Mouse (Mus musculus) forebrain, embryonic 13.5 days (tissue): ENCODE results near the gene Fzd1. TPM values are rescaled to one million over a fixed set of nuclear protein-coding genes. Genes with fewer than 3 reads are reported as not detected.

Experiments
- ATAC-seq: fragments of 200-750 bp; cut with Nextera tagmentation; 2 replicates; pipeline ENCODE4 v1.8.0; 2017
- H3K27ac ChIP-seq: fragments of 300-500 bp; sonication (generic); 2 replicates; pipeline ENCODE4 v1.5.1; 2015; ENCODE audit warnings: inconsistent platforms, mild to moderate bottlenecking, moderate library complexity
- H3K27me3 ChIP-seq: fragments of 300-500 bp; sonication (generic); 2 replicates; pipeline ENCODE4 v1.6.1; 2015; ENCODE audit warnings: mild to moderate bottlenecking, inconsistent platforms
- H3K36me3 ChIP-seq: fragments of 300-500 bp; sonication (generic); 2 replicates; pipeline ENCODE4 v1.6.1; 2015; ENCODE audit warnings: mild to moderate bottlenecking, inconsistent platforms; ENCODE audit not compliant: poor library complexity, severe bottlenecking
- H3K4me1 ChIP-seq: fragments of 300-500 bp; sonication (generic); 2 replicates; pipeline ENCODE4 v1.6.1; 2015; ENCODE audit warnings: inconsistent platforms
- H3K4me2 ChIP-seq: fragments of 300-500 bp; sonication (generic); 2 replicates; pipeline ENCODE4 v1.6.1; 2015; ENCODE audit warnings: inconsistent platforms, mild to moderate bottlenecking, moderate library complexity
- H3K4me3 ChIP-seq: fragments of 300-500 bp; sonication (generic); 2 replicates; pipeline ENCODE4 v1.5.1; 2015; ENCODE audit warnings: mild to moderate bottlenecking, inconsistent platforms
- H3K9ac ChIP-seq: fragments of 300-500 bp; sonication (generic); 2 replicates; pipeline ENCODE4 v1.6.1; 2015; ENCODE audit warnings: mild to moderate bottlenecking, inconsistent platforms
- H3K9me3 ChIP-seq: fragments of 300-500 bp; sonication (generic); replicated peaks from 2 replicates; pipeline ENCODE4 v1.6.1; 2016; ENCODE audit warnings: inconsistent platforms
- whole genome bisulfite sequencing: fragments of 180-500 bp; shearing (Covaris S2); methylation state at CpG from one replicate; pipeline ENCODE4 v1.1.7; 2015; 5-methylcytosine and 5-hydroxymethylcytosine counted together
- polyA plus RNA-seq: library from polyadenylated mRNA; unstranded; fragments of >200 nt; fragmentation: Nextera tagmentation; extraction: Ambion mirVana; gene quantifications from 2 replicates; pipeline ENCODE4 v1.2.1, GENCODE M21; 2015

The Fzd1 gene
- polyA plus RNA-seq, 1 experiment from 2014 or later, result 17.0 TPM

DNA sequence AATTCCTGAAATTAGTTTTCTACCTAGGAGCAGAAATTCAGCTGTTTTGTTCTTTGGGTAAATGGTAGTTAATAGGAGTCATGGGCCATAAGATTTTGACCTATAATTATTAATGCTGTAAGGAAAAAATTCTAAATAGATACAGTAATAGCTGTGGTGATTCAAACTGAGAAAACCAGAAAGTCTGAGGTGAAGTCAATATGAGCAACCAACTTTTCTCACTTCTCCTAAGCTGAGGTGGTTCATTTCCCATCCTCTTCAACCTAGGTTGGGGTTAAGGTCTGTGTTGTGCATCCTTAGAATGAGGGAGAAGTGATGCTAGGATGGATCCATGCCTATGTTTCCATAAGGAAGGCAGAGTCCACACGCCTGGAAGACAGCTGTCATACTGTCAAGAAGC is 12.8 kb upstream of the Fzd1 start:
- no peak overlapping the region for H3K4me3 ChIP-seq
- WGBS, result 94% methylated on average over 1 of the region's 1 CpGs
- H3K27ac ChIP-seq, result no peak overlapping the region
- no peaks in the 10 kb centered on the region for H3K27me3 ChIP-seq
- H3K9me3 ChIP-seq, result no peaks in the 10 kb centered on the region
- peaks cover 13% of the 10 kb centered on the region for H3K4me1 ChIP-seq
- no peak for ATAC-seq
- H3K4me2 ChIP-seq, result no peak overlapping the region
- no peak overlapping the region for H3K9ac ChIP-seq
- H3K36me3 ChIP-seq, result no peaks in the 10 kb centered on the region

DNA sequence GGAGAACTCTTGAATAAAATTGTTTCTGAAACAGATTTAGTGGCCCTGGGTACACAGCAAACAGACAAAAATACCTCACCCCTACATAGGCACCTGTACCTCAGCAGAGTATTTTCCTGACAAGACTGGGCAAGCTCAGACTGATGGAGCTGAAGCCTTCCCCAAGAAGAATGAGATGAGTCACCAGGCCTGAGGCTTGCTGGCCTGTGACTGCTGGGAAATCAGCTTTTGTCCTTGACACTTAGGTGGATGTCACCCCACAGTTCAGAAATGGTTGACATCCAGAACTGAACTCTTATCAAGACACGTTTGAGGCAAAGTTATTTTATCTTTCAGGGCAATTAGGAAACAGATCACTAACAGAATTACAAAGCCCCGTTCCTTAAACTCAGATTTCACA is 10.1 kb upstream of the Fzd1 start:
- Histone ChIP-seq H3K4me2 (no peak overlapping the region), H3K4me1 (no peaks in the 10 kb centered on the region), H3K27me3 (no peaks in the 10 kb centered on the region), H3K9ac (no peak overlapping the region), H3K27ac (no peak overlapping the region), H3K4me3 (no peak overlapping the region), H3K9me3 (no peaks in the 10 kb centered on the region), H3K36me3 (no peaks in the 10 kb centered on the region)
- ATAC-seq, result no peak
- WGBS, result 81% methylated on average over 2 of the region's 2 CpGs

DNA sequence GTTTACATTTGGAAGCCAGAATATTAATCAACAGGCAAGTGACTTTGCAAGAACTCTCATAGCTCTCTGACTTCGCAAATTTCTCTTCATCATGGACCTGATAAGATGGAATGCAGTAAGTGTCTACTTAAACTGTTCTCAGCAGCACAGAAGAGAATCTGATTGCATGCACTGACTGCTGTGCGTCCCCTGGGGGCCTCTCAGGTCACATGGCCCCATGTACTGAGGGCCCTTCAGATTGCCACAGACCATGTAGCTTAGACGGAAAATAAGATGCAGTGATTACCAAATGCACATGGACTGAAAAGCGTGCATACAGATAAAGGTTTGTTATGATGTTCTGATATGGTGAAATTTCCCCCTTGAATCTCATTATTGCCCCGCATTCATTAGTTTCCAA is 8.9 kb upstream of the Fzd1 start:
- WGBS, result 88% methylated on average over 5 of the region's 5 CpGs
- Histone ChIP-seq H3K36me3 (no peaks in the 10 kb centered on the region), H3K27ac (no peak overlapping the region), H3K27me3 (no peaks in the 10 kb centered on the region), H3K4me2 (no peak overlapping the region), H3K4me1 (no peaks in the 10 kb centered on the region), H3K4me3 (no peak overlapping the region), H3K9ac (no peak overlapping the region), H3K9me3 (no peaks in the 10 kb centered on the region)
- ATAC-seq, result no peak

DNA sequence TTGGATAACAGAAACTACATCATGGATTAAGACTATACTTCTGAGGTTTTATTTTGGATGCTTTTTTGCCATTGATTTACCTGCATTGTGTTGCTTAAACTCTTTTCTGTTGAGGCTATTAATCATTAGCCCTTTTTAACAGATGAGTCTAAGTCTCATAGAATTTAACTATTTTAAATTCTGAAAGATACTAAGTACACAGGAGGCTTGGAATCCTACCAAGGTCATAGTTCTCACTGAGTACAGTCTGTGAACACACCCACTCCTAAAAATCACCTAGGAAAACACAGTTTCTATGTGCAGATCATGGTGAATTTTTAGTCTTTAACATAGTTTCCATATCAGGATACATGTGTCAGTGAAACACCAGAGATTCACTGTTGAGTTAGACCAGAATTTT is 4.1 kb upstream of the Fzd1 start:
- no peak for ATAC-seq
- Histone ChIP-seq H3K27me3 (no peaks in the 10 kb centered on the region), H3K4me1 (peaks cover 4% of the 10 kb centered on the region; the same call in 1 of the 2 replicates), H3K27ac (no peak overlapping the region), H3K4me3 (no peak overlapping the region), H3K9ac (no peak overlapping the region), H3K4me2 (no peak overlapping the region), H3K9me3 (no peaks in the 10 kb centered on the region), H3K36me3 (no peaks in the 10 kb centered on the region)

DNA sequence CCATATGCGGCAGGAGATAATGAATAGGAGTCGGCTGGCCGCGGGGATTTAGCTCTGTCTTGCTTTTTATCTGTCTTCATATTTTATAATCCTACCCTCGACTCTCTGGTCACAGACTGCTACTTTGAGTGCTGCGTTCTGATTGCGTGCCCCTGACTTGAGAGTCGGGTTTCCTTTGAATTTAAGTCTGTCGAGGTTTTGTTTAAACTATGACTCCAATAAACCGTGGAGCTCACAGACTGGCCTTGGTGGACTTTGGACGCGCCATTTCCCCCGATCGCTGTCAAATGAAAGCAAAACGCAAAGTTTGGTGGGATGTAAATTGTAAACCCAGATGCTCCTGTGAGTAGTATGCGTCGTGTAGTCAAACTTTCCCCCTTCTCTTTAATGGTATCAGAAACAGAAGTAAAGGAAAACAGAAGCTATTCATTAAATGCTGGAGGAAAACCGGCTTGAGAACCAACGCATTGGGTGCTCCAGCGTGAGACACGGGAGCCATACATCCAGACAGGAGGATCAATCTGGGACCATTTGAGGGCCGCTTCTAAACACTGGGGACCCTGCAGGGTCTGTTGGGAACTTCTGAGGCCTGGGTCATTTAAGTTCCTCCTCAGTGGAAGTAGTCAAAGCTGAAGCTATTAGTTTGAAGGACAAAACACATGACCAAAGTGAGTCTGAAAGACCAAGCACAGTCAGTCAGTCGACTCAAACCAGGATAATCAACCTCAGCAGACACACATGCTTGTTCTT is 671 bp upstream of the Fzd1 start:
- H3K27me3 ChIP-seq, result no peaks in the 10 kb centered on the region
- peak overlapping the region; percentile 94 for H3K4me2 ChIP-seq
- H3K36me3 ChIP-seq, result no peaks in the 10 kb centered on the region
- peak overlapping the region; percentile 95 for H3K9ac ChIP-seq
- peaks cover 31% of the 10 kb centered on the region for H3K4me1 ChIP-seq
- ATAC-seq, result no peak
- H3K27ac ChIP-seq, result peak overlapping the region; percentile 95
- H3K9me3 ChIP-seq, result no peaks in the 10 kb centered on the region
- under 1% methylated on average over 23 of the region's 23 CpGs for WGBS
- peak overlapping the region; percentile 92 for H3K4me3 ChIP-seq

DNA sequence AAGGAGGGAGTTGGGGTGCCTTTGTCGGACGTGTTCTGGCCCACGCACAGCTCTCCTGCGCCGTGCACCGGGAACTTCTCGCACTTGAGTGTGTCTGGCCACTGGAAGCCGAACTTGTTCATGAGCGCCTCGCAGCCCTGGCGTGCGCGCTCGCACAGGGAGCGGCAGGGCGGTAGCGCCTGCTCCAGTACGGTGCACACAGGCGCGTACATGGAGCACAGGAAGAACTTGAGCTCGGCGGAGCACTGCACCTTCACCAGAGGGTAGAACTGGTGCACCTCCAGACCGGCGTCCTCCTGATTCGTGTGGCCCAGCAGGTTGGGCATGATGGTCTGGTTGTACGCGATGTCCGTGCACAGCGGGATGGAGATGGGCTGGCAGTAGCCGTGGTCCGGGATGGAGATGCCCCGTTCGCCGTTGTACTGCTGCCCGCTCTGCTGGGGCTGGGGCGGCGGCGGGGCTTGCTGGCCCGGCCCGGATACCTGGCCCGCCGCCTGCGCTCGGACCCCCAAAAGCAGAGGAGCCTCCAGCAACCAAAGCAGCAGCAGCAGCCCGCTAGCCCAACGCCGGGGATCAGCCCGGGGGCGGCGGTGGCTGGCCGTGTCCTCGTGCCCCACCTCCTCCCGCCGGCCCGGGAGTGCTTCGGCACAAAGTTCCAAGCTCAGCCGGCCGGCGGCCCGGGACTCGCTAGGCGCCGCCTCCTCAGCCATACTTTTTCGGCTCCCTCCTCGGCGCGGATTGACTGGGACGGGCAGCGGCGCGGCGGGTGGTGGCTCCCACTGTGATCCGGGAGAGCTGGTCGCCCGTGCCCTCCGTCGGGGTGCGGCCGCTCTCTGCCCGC is 744 bp downstream of the Fzd1 start:
- Histone ChIP-seq H3K36me3 (no peaks in the 10 kb centered on the region), H3K4me2 (peak overlapping the region; percentile 94), H3K4me3 (peak overlapping the region; percentile 92), H3K9me3 (no peaks in the 10 kb centered on the region), H3K9ac (peak overlapping the region; percentile 95), H3K27ac (peak overlapping the region; percentile 95), H3K4me1 (peaks cover 36% of the 10 kb centered on the region), H3K27me3 (no peaks in the 10 kb centered on the region)
- peak; percentile 50 for ATAC-seq
- 0% methylated on average over 53 of the region's 80 CpGs for WGBS

DNA sequence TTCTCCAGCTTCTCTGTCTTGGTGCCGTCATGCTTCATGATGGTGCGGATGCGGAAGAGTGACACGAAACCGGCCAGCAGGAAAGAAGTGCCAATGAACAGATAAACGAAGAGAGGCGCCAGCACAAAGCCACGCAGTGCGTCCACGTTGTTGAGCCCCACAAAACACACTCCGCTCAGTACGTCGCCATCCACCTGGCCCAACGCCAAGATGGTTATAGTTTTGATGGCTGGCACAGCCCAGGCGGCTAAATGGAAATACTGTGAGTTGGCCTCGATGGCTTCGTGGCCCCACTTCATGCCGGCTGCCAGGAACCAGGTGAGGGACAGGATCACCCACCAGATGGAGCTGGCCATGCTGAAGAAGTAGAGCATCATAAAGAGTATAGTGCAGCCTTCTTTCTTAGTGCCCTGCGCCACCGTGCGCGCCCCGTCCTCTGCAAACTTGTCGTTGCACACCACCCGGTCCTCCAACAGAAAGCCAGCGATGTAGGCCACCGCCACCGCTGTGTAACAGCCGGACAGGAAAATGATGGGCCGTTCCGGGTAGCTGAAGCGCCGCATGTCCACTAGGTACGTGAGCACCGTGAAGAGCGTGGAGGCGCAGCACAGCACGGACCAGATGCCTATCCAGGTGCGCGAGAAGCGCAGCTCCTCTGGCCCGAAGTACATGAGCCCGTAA is 1.7 kb downstream of the Fzd1 start:
- Histone ChIP-seq H3K4me2 (peak overlapping the region; percentile 94), H3K9me3 (no peaks in the 10 kb centered on the region), H3K4me3 (peak overlapping the region; percentile 92), H3K4me1 (peaks cover 37% of the 10 kb centered on the region), H3K27me3 (no peaks in the 10 kb centered on the region), H3K9ac (peak overlapping the region; percentile 95), H3K36me3 (no peaks in the 10 kb centered on the region), H3K27ac (peak overlapping the region; percentile 95)
- ATAC-seq, result peak; percentile 6; the same call in 1 of the 2 replicates
- WGBS, result 1% methylated on average over 43 of the region's 43 CpGs

DNA sequence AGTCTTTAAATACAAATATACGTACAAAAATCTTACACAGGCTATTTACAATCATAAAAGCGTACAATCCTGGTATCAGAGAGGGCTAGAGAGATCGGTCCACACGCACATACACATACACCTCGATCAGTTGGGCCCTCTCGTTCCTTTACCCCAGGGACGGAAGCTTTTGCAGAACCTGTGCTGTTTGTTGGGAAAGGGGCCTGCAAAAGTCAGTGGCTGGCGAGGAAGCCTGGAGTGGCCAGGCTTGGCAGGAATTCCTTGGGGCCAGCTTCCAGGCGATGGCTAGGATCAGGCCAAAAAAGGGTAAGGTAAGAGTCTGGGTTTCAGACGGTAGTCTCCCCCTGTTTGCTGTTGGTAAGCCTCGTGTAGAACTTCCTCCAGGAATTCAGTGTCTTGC is 2.5 kb downstream of the Fzd1 start:
- Histone ChIP-seq H3K36me3 (no peaks in the 10 kb centered on the region), H3K9me3 (no peaks in the 10 kb centered on the region), H3K9ac (peak overlapping the region; percentile 95), H3K27me3 (no peaks in the 10 kb centered on the region), H3K4me1 (peaks cover 37% of the 10 kb centered on the region), H3K4me3 (peak overlapping the region; percentile 92), H3K27ac (peak overlapping the region; percentile 95; the same call in 1 of the 2 replicates), H3K4me2 (peak overlapping the region; percentile 94)
- no peak for ATAC-seq
- 22% methylated on average over 11 of the region's 11 CpGs for WGBS

DNA sequence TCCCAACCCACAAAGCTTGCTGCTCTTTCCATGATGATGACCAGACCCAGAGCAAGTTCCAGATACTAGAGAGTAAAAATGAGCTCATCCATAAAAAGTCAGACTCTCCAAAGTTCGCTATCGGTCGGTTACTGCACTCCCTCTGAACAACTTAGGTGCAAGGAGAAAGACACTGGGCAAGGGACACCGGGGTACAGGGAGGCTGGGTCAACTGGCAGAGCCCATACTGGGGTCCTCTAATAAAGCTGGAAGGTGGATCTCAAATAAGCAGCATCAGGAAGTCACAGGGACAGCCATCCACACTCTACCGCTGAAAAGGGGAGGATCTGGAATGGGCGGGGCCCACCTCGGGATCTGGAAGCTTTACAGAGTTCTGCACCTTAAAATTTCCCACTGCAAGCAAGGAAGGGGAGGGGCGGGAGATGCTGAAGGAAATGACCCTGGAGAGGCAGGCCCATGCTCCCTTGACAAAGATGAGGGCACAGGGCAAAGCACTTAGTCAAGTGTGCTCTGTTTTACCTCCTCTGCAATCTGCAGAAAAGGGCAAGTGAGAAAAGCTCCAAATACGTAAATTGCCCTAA is 3.0 kb downstream of the Fzd1 start:
- Histone ChIP-seq H3K27me3 (no peaks in the 10 kb centered on the region), H3K9me3 (no peaks in the 10 kb centered on the region), H3K4me1 (peaks cover 37% of the 10 kb centered on the region), H3K4me2 (peak overlapping the region; percentile 94), H3K4me3 (peak overlapping the region; percentile 92), H3K27ac (no peak overlapping the region), H3K36me3 (no peaks in the 10 kb centered on the region), H3K9ac (peak overlapping the region; percentile 95)
- ATAC-seq, result no peak
- WGBS, result 24% methylated on average over 9 of the region's 9 CpGs

DNA sequence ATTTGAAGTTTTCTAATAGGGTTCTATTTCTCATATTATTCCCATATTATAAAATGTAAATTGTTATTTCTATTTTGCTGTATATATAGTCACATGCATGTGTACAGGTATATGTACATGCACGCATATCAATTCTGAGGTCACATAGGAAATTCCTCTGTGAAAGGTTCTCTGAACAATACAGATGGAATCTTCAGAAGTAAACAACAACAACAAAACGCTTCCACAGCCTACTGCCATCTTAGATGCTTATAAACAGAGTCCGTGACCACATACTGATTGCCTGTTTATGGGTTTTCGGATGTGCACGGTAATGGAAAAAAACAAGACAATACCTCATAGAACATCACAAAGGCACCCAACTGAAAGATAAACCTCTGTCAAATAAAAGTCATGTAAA is 4.7 kb downstream of the Fzd1 start:
- Histone ChIP-seq H3K4me3 (peak overlapping the region; percentile 12), H3K9ac (no peak overlapping the region), H3K27me3 (no peaks in the 10 kb centered on the region), H3K4me2 (peak overlapping the region; percentile 45), H3K36me3 (no peaks in the 10 kb centered on the region), H3K9me3 (no peaks in the 10 kb centered on the region), H3K27ac (no peak overlapping the region), H3K4me1 (peaks cover 33% of the 10 kb centered on the region)
- ATAC-seq, result no peak
- 71% methylated on average over 5 of the region's 5 CpGs for WGBS

DNA sequence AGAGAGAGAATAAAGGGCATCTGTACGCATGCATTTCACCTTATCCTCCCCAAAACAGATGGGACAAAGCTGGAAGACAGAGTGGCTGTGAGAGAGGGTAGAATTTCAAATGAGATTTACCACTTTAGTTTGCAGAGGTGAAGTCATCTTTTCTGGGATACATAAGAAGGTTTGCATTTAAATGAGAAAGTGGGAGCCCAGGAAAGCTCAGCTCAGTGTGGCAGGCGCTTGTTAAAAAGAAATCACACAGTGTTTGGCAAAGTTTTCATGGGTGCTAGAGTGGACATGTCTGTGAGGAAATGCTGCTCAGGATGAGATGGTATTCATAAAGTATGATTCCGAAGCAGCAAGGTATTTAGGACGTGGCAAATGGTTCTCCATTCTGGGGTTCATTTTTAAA is 15.1 kb downstream of the Fzd1 start:
- no peaks in the 10 kb centered on the region for H3K27me3 ChIP-seq
- peaks cover 16% of the 10 kb centered on the region for H3K4me1 ChIP-seq
- WGBS, result 55% methylated on average over 4 of the region's 4 CpGs
- no peak overlapping the region for H3K27ac ChIP-seq
- no peak for ATAC-seq
- no peak overlapping the region for H3K9ac ChIP-seq
- no peaks in the 10 kb centered on the region for H3K9me3 ChIP-seq
- H3K36me3 ChIP-seq, result no peaks in the 10 kb centered on the region
- no peak overlapping the region for H3K4me3 ChIP-seq
- H3K4me2 ChIP-seq, result no peak overlapping the region

DNA sequence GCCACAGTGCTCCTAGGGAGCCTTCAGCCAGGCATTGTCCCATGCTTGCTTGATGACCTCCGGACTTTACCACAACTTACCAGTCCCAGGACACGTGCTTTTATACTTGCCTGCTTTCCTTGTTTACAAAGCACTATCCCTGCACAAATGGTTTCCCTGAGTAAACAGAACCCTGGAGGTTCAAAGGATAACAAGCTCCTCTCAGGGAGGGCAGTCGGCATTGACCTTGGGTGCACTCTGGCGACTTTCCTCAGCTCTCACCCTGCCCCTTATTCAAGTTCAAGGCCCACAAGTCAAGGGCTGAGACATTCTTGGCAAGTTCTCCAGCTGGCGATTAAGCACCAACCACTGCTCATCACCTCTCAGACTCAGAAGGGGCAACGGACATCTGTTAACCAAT is 20.8 kb downstream of the Fzd1 start:
- Histone ChIP-seq H3K27ac (no peak overlapping the region), H3K4me3 (no peak overlapping the region), H3K36me3 (no peaks in the 10 kb centered on the region), H3K9me3 (no peaks in the 10 kb centered on the region), H3K4me1 (peaks cover 13% of the 10 kb centered on the region), H3K27me3 (no peaks in the 10 kb centered on the region), H3K4me2 (no peak overlapping the region), H3K9ac (no peak overlapping the region)
- no peak for ATAC-seq
- 58% methylated on average over 6 of the region's 6 CpGs for WGBS
